Mouse (Mus musculus): Measurements from ENCODE around the gene Dop1b.

- no peak for TF ChIP-seq POLR2A (IDR thresholded peaks at IDR 0.05; ENCODE audit: extremely low read depth, insufficient read depth, low read length)
- no peak for TF ChIP-seq CTCF (IDR thresholded peaks at IDR 0.05; ENCODE audit: extremely low read depth, insufficient read depth, low read length)
Measured at GRCm38 (mm10) chr16:93795391-93795790, 83.7 kb downstream of the Dop1b start.
